Mouse (Mus musculus): Measurements from ENCODE around the gene Tceanc2.

DNA sequence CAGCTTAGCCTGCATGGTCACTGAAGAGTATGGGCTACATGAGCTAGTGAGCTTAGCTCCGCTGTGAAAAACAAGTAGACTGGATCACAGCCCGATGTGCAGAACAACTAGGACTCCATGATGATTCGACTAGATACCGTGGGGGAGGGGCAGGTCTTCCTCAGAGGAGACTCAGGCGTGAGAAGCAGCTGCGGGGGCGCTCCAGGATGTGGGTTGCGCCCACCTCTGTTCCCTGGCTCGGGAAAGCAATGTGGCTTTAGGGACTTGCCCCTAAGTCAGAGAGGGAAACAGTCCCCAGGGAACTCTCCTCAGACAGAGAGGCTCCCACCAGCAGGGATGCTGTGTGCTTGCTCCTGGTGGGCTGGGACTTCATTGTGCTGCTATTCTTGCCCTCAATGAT, 48.4 kb downstream of the Tceanc2 start:
- TF ChIP-seq CTCF (conservative IDR thresholded peaks at IDR 0.05; ENCODE audit: insufficient read depth, insufficient read length, low read depth, low read length) (no peak), POLR2A (IDR thresholded peaks at IDR 0.05; ENCODE audit: low read depth, low read length) (no peak)
